Mouse (Mus musculus) liver, embryonic 15.5 days (tissue): Measurements from ENCODE around the gene Spag16. TPM values are rescaled to one million over a fixed set of nuclear protein-coding genes. Genes with fewer than 3 reads are reported as not detected.

Experiments used
- polyA plus RNA-seq: library from polyadenylated mRNA; unstranded; fragments of >200 nt; fragmentation: Nextera tagmentation; extraction: Ambion mirVana; gene quantifications from 2 replicates; pipeline ENCODE4 v1.2.1, GENCODE M21; 2015

Gene Spag16
- polyA plus RNA-seq, 1 experiment from 2014 or later: not detected

Other genes starting within 250 kb of the Spag16 start
- gene Ikzf2, start 139.7 kb upstream of the Spag16 start, polyA plus RNA-seq: 0.40 and 0.45 TPM in 2 replicates